Mouse (Mus musculus): Measurements from ENCODE around the gene Cpne5.

The Cpne5 gene

GRCm38 (mm10) chr17:29168996-29169601, 68.9 kb downstream of the Cpne5 start:
- DNase-seq (ENCODE audit: low spot score): no peak

GRCm38 (mm10) chr17:29168438-29168837, 69.5 kb downstream of the Cpne5 start:
- no peak for DNase-seq (ENCODE audit: low spot score)

GRCm38 (mm10) chr17:29167371-29167770, 70.6 kb downstream of the Cpne5 start:
- DNase-seq (ENCODE audit: low spot score): no peak

- no peak for DNase-seq (ENCODE audit: low spot score)
Measured at GRCm38 (mm10) chr17:29165967-29166578, 71.9 kb downstream of the Cpne5 start.

GRCm38 (mm10) chr17:29165452-29165851, 72.5 kb downstream of the Cpne5 start:
- no peak for DNase-seq (ENCODE audit: low spot score)

- no peak for DNase-seq (ENCODE audit: low spot score)
Measured at GRCm38 (mm10) chr17:29164469-29165111, 73.4 kb downstream of the Cpne5 start.

- DNase-seq (ENCODE audit: low spot score): no peak
Measured at GRCm38 (mm10) chr17:29162334-29162733, 75.6 kb downstream of the Cpne5 start.

GRCm38 (mm10) chr17:29159743-29160455, 78.1 kb downstream of the Cpne5 start:
- no peak for DNase-seq (ENCODE audit: low spot score)

GRCm38 (mm10) chr17:29159320-29159719, 78.6 kb downstream of the Cpne5 start:
- no peak for DNase-seq (ENCODE audit: low spot score)

GRCm38 (mm10) chr17:29158899-29159298, 79.1 kb downstream of the Cpne5 start:
- DNase-seq (ENCODE audit: low spot score): no peak

- no peak for DNase-seq (ENCODE audit: low spot score)
Measured at GRCm38 (mm10) chr17:29156866-29157265, 81.1 kb downstream of the Cpne5 start.

GRCm38 (mm10) chr17:29156396-29156795, 81.6 kb downstream of the Cpne5 start:
- DNase-seq (ENCODE audit: low spot score): no peak

- DNase-seq (ENCODE audit: low spot score): no peak
Measured at GRCm38 (mm10) chr17:29155355-29156135, 82.4 kb downstream of the Cpne5 start.

GRCm38 (mm10) chr17:29154247-29154646, 83.7 kb downstream of the Cpne5 start:
- no peak for DNase-seq (ENCODE audit: low spot score)

GRCm38 (mm10) chr17:29152547-29152946, 85.4 kb downstream of the Cpne5 start:
- DNase-seq (ENCODE audit: low spot score): no peak

GRCm38 (mm10) chr17:29149766-29150165, 88.2 kb downstream of the Cpne5 start:
- DNase-seq (ENCODE audit: low spot score): no peak

- DNase-seq (ENCODE audit: low spot score): no peak
Measured at GRCm38 (mm10) chr17:29147773-29148172, 90.2 kb downstream of the Cpne5 start.

GRCm38 (mm10) chr17:29147273-29147672, 90.7 kb downstream of the Cpne5 start:
- DNase-seq (ENCODE audit: low spot score): no peak

- no peak for DNase-seq (ENCODE audit: low spot score)
Measured at GRCm38 (mm10) chr17:29145101-29145500, 92.9 kb downstream of the Cpne5 start.

- no peak for DNase-seq (ENCODE audit: low spot score)
Measured at GRCm38 (mm10) chr17:29143266-29143665, 94.7 kb downstream of the Cpne5 start.

GRCm38 (mm10) chr17:29141577-29141976, 96.4 kb downstream of the Cpne5 start:
- no peak for DNase-seq (ENCODE audit: low spot score)

GRCm38 (mm10) chr17:29137906-29138305, 100.1 kb downstream of the Cpne5 start:
- DNase-seq (ENCODE audit: low spot score): no peak

Measured in testis, postnatal 10 days (tissue).